Mouse (Mus musculus) small intestine, adult 2 months (tissue): ENCODE results near the gene Olfr780. TPM values are rescaled to one million over a fixed set of nuclear protein-coding genes. Genes with fewer than 3 reads are reported as not detected.

Source experiments
- H3K27ac ChIP-seq: fragments of 200-500 bp; 2 replicates; pipeline ENCODE4 v1.5.1; 2012; ENCODE audit warnings: low read depth, low read length, control low read depth, inconsistent platforms; ENCODE audit not compliant: insufficient read depth
- H3K27me3 ChIP-seq: fragments of 200-500 bp; 2 replicates; pipeline ENCODE4 v1.6.1; 2012; ENCODE audit warnings: mild to moderate bottlenecking, moderate library complexity, low read length, inconsistent platforms; ENCODE audit not compliant: control insufficient read depth, insufficient read depth
- H3K36me3 ChIP-seq: fragments of 200-500 bp; 2 replicates; pipeline ENCODE4 v1.6.1; 2012; ENCODE audit warnings: mild to moderate bottlenecking, low read length, control low read depth, inconsistent platforms; ENCODE audit not compliant: control insufficient read depth, insufficient read depth
- H3K4me1 ChIP-seq: fragments of 200-500 bp; 2 replicates; pipeline ENCODE4 v1.6.1; 2012; ENCODE audit warnings: low read length, inconsistent platforms, mixed read lengths; ENCODE audit not compliant: control insufficient read depth, insufficient read depth, insufficient read length
- H3K4me3 ChIP-seq: fragments of 200-500 bp; 2 replicates; pipeline ENCODE4 v1.5.1; 2012; ENCODE audit warnings: low read depth, mild to moderate bottlenecking, control low read depth, inconsistent platforms, low read length, moderate library complexity
- CTCF ChIP-seq: fragments of 200-500 bp; IDR thresholded peaks from 2 replicates; pipeline ENCODE4 v1.5.1; 2012; ENCODE audit warnings: low read depth, mild to moderate bottlenecking, control low read depth, inconsistent platforms, low read length, moderate library complexity, mixed read lengths; ENCODE audit not compliant: insufficient replicate concordance, insufficient read length; ENCODE audit errors: extremely low read depth
- POLR2A ChIP-seq: fragments of 200-500 bp; IDR thresholded peaks from 2 replicates; pipeline ENCODE4 v1.6.1; 2012; ENCODE audit warnings: low read depth, mild to moderate bottlenecking, control low read depth, inconsistent platforms, low read length, moderate library complexity
- WGBS: fragments of 180-500 bp; shearing (Covaris S2); methylation state at CpG from one replicate; pipeline ENCODE4 v1.1.7; 2018; 5-methylcytosine and 5-hydroxymethylcytosine counted together
- polyA plus RNA-seq: library from polyadenylated mRNA; depleted of rRNA; stranded (reverse); fragments of >200 nt; gene quantifications from 2 replicates; pipeline ENCODE4 v1.2.3, GENCODE M21; 2012; rRNA removed

The Olfr780 gene
- polyA plus RNA-seq, 1 experiment: not detected

GRCm38 (mm10) chr10:129357307-129357706, 39.4 kb downstream of the Olfr780 start:
- Histone ChIP-seq H3K36me3 (no peaks in the 10 kb centered on the region), H3K4me1 (no peaks in the 10 kb centered on the region), H3K27ac (no peak overlapping the region), H3K27me3 (no peaks in the 10 kb centered on the region), H3K4me3 (no peak overlapping the region)
- no peak for TF ChIP-seq CTCF
- no peak for TF ChIP-seq POLR2A
- WGBS: 76% methylated on average over 5 of the region's 5 CpGs

Other genes with a start within 250 kb of the Olfr780 start
- not detected in 2 replicates for gene Olfr766-ps1, start 249.1 kb upstream of the Olfr780 start, polyA plus RNA-seq
- gene Olfr767, start 235.2 kb upstream of the Olfr780 start, polyA plus RNA-seq: not detected in 2 replicates
- gene Olfr768, start 218.7 kb upstream of the Olfr780 start, polyA plus RNA-seq: not detected in 2 replicates
- gene Olfr769, start 200.3 kb upstream of the Olfr780 start, polyA plus RNA-seq: not detected in 2 replicates
- gene Olfr770, start 179.1 kb upstream of the Olfr780 start, polyA plus RNA-seq: not detected in 2 replicates
- not detected in 2 replicates for gene Olfr771, start 153.4 kb upstream of the Olfr780 start, polyA plus RNA-seq
- not detected in 2 replicates for gene Olfr772, start 140.2 kb upstream of the Olfr780 start, polyA plus RNA-seq
- not detected in 2 replicates for gene Olfr773, start 130.7 kb upstream of the Olfr780 start, polyA plus RNA-seq
- gene Olfr774, start 81.9 kb upstream of the Olfr780 start, polyA plus RNA-seq: not detected in 2 replicates
- not detected in 2 replicates for gene Olfr775, start 69.7 kb upstream of the Olfr780 start, polyA plus RNA-seq
- gene Olfr776, start 59.0 kb upstream of the Olfr780 start, polyA plus RNA-seq: not detected in 2 replicates
- gene Olfr777, start 46.6 kb upstream of the Olfr780 start, polyA plus RNA-seq: not detected in 2 replicates
- not detected in 2 replicates for gene Olfr781, start 10.7 kb downstream of the Olfr780 start, polyA plus RNA-seq
- not detected in 2 replicates for gene Olfr782, start 30.7 kb downstream of the Olfr780 start, polyA plus RNA-seq
- not detected in 2 replicates for gene Olfr784, start 66.0 kb downstream of the Olfr780 start, polyA plus RNA-seq
- gene Olfr785, start 87.3 kb downstream of the Olfr780 start, polyA plus RNA-seq: not detected in 2 replicates
- not detected in 2 replicates for gene Olfr786, start 109.2 kb downstream of the Olfr780 start, polyA plus RNA-seq
- gene Olfr787, start 143.7 kb downstream of the Olfr780 start, polyA plus RNA-seq: not detected in 2 replicates
- gene Olfr788, start 152.9 kb downstream of the Olfr780 start, polyA plus RNA-seq: not detected in 2 replicates
- not detected in 2 replicates for gene Olfr789, start 166.6 kb downstream of the Olfr780 start, polyA plus RNA-seq
- gene Olfr790, start 180.4 kb downstream of the Olfr780 start, polyA plus RNA-seq: not detected in 2 replicates
- gene Olfr791, start 203.7 kb downstream of the Olfr780 start, polyA plus RNA-seq: not detected in 2 replicates
- not detected in 2 replicates for gene Olfr792, start 221.0 kb downstream of the Olfr780 start, polyA plus RNA-seq
- not detected in 2 replicates for gene Olfr794, start 249.5 kb downstream of the Olfr780 start, polyA plus RNA-seq